Mouse (Mus musculus) CH12F3 (cell line): Measurements from ENCODE around the gene Inca1.

ENCODE experiments used
- in situ Hi-C: fragments of 300-500 bp; cut with MboI; formaldehyde crosslinking; loops from 2 replicates; pipeline ENCODE4 v1.14.3; 2020; ENCODE audit warnings: low sequenced_read_pairs

Inca1 gene

DNA sequence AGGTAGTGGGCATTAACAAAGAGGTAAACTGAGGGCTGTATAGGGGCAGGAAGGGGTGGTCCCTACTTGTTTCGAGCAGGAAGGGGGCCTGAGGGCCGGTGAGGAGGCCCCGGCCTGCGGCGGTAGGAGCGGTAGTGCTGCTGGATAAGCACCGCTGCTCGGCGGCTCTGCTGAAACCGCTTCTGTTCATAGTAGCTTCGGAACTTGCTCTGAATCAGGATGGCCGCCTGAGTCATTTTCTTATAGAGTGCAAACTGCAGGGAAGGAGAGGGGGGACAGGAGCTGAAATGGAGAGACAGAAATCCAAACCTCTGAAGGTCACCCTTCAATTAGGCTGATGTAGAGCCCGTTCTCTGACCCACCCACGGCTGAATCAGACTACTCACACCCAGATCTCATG lies 29.5 kb downstream of the Inca1 start:
- in situ Hi-C loops = no loop called here

DNA sequence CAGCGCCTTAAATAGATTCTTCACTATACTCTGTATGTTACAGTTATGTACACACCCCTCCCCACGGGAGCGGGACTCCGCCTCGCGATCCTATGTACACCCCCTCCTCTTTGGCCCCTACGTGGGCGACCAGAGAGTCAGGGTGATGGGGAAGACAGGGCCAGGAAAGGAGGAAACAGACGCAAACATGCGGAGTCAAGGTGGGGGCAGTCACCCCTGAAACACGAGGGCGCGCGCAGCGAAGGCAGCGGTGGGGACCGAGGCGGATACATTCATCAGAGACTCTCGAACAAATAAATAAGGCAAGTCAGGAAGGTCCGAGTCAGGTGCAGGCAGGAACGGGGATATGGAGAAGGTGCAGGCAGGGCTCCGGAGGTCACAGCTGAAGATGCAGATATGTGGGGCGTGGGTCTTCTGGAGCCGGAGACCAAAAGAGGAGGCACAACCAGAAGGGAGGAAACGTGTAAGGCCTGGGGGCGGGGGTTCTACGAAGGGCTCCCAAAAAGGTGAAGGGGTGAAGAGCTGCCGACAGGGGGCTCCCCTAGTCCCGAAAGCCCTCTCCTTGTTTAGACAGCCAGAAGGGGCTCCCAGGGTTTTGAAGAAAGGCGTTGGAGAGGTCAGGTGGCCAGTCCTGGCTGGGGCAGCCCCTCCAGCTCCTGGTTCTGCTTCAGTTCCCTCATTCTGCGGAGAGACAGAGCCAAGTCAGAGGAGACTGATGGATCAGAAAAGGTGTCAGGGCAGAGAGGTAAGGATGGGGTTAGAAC lies 30.2 kb downstream of the Inca1 start:
- in situ Hi-C loops = no loop called here

DNA sequence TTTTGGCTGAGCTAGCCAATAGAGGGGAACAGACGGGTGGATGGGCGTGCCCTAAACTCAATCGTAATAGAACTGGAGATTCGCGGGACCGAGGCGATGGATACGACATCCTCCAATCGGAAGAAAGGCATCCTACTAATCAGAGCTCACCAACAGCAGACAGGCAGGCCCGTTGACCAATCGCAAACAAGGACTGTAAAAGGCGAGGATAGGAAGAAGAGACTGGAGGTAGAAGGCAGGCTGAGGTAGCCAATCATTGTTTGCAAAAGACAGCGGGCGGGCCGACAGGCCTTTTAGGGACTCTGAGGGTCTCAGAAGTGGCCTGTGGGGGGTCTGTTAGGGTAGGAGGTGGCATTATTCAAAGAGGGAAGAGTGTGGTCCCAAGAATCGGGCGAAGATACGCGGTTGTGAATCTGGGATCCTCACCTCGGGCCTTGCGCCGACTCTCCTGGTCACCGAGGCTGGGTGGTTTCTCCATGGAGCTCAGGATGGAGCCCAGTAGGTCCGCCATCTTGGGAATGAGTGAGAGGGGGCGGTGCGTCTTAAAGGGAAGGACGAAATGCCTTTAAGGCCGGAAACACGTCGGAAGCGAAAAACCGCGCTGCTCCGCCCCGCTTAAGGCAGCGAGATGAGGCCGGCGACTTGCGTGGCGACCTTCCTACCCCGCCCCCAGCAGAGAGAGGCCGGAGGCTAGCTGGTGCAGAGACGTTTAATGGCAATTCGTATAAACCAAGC lies 31.0 kb downstream of the Inca1 start, which contains the start of gene Spag7:
TSS of gene Spag7 (minus strand) at position 646 of the 735 bp plus-strand sequence.
- in situ Hi-C loops = no loop called here

DNA sequence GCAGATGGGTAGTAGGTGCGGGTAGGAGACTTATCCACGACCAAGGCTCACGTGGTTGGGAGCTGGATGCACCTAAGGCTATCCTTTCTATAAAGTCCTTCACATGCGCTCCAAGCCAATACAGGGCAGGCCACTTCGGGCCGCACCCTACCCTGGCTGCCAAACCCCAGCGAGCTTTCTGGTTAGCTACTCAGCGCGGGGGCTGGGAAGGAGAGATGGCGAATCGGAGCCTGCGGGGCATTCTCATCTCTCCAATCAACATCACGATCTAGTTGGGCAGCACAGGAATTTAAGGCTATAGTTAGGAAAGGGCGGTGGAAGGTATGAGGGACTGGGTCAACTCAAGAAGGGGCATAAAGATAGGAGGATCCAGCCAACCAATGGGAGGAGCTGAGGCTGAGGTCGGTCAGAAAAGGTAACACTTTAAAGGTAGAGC lies 31.6 kb downstream of the Inca1 start:
- in situ Hi-C loops = no loop called here

- in situ Hi-C loops = no loop called here
Measured at GRCm38 (mm10) chr11:70667271-70668150, 32.4 kb downstream of the Inca1 start.

- in situ Hi-C loops = no loop called here
Measured at GRCm38 (mm10) chr11:70666687-70667086, 33.3 kb downstream of the Inca1 start.

DNA sequence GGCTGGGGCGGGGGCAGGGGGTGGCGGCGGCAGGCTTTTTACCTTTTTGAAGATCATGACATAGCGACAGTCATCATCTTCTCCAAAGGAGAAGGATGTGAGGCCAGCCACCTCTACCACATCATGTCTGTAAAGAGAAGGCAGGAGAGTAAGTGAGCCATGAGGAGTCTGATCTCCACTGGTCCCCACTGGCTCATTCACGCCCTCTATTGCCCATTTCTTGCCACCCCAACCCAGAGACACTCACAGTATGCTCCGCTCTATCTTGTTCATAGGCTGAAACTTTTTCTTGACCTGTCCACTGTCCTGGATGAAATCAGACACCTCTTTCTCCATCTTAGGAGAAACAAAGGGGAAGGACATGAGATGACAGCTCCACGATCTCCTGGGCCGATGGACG lies 35.2 kb downstream of the Inca1 start:
- in situ Hi-C loops = no loop called here

DNA sequence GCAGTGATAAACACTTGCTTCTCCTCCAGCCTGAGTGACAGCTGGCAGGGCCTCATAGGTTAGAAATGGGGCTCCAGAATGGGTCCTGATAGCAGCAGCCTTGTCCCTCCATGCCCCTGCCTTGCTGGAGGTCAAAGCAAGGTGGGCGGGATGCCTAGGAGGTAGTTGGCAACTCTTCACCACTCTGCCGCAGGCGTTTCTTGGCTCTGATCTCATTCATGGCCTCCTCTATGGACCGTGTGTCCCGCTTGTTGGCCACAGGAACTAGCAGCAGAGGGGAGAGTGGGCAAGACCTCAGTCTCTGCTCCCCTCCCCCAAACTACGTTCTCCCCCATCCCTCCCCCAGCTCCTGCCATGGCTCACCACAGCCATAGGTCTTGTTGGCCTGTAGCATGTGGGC lies 36.0 kb downstream of the Inca1 start:
- in situ Hi-C loops = no loop called here

GRCm38 (mm10) chr11:70663101-70663500 lies 36.9 kb downstream of the Inca1 start:
- in situ Hi-C loops = no loop called here

GRCm38 (mm10) chr11:70660571-70660970 lies 39.4 kb downstream of the Inca1 start:
- in situ Hi-C loops = no loop called here

- in situ Hi-C loops = no loop called here
Measured at GRCm38 (mm10) chr11:70658942-70659341, 41.0 kb downstream of the Inca1 start.

DNA sequence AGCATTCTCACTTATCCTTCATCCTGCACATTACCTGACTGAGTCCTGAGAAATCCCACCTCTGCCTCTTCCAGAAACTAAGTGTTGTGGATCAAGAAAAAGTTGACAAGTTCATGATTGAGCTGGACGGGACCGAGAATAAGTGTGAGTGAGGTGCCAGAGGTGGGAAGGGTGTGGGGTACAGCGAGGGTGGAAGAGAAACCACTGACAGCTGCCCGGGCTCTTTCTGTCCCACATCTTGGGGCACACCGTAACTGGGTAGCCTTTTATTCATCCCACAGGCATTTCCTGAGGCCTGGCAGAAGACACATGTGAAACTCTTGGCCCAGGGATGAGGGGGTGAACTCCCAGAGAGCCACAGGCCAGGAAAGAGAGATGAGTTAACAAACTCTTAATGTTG lies 41.4 kb downstream of the Inca1 start:
- in situ Hi-C loops = no loop called here

DNA sequence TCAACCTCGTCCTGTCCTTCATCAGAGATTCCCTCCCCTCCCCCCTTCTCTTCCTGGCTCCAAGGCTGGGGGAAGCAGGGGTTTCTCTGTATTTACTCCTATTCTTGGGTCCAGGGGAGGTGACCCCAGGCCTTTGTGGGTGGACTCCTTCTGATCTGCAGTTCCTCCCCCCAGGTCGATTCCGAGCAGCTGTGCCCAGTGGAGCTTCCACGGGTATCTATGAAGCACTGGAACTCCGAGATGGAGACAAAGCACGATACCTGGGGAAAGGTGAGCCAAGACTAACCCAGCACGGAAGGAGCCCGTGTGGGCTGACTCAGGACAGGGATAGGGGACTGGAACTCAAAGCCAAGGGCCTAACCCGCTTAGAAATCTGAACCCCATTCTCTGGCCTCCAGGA lies 42.0 kb downstream of the Inca1 start:
- in situ Hi-C loops = no loop called here

DNA sequence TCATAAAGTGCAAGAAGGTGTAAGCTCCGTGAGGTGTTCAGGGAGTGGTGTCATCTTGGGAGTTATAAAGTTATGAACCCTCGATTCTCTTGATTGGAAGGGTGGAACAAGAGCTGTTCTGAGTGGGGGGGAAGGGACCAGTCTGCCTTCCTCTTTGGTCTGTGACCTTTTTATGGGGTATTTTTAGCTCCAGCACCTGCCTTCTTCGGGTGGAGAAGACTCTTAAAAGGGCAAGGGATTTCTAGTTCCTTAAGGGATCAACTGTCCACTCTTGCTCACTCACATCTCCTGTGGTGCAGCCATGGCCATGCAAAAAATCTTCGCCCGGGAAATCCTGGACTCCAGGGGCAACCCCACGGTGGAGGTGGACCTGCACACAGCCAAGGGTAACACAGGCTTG lies 42.4 kb downstream of the Inca1 start:
- in situ Hi-C loops = no loop called here

DNA sequence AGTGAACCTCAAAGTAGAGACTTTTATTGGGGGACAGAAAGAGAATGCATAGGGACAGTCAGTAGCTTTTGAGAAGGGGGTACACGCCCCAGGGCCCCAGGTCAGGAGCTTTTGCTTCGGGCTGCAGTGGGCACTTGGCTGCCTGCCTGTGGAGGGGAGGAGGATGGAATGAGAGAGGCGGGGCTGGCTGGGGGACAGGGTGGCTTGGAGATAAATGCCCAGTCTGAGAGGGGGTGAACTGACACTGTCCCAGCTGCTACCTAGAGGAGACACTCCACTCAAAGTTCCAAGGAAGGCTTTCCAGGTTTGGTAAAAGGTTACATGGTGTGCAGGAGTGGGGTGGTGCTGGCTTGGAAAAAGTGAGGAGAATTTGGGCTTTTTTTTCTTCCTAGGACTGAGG lies 43.0 kb downstream of the Inca1 start, which contains the start of gene Eno3:
TSS of gene Eno3 (plus strand) at position 239 of the 400 bp plus-strand sequence.
- in situ Hi-C loops = no loop called here

GRCm38 (mm10) chr11:70656456-70656927 lies 43.5 kb downstream of the Inca1 start:
- in situ Hi-C loops = no loop called here

DNA sequence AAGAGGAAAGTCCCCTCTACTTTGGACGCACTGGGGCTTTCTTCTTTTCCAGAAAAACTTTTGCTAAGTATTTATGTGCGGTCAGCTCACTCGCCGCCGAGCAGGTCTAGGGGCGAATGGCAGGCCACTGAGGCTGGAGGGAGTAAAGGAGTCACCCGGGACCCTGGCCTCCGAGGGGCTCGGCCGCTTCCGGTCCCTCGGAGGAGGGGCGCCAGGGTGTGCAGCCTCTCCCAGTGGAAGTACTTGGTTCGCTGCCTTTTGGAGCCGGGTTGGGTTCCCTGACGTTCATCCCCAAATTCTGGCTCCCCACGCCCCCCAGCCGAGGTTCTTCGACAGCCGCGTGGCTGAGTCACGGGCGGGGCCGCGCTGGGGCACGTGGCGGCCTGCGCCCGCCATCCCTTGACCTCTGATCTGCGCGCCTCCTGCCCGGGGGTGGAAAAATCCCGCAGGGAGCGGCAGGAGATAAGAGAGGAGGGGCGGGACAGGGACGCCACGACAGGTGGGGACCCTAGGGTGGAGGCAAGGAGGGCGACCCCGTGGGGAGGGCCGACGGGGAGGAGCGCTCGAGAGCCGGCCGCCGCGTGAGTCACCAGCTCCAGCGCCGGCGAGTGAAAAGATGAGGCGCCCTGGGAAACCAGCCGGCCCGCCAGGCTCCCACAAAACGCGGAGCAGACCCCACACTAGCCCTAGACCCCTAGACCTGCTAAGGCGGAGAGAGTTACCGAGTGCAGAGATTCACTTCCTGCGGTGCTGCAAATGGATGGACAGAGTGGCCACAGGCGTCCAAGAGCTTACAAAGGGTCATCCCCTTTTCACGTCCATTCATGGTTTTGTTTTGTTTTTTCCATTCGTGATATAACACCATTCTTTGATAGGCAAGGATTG lies 44.1 kb downstream of the Inca1 start:
- in situ Hi-C loops = no loop called here

DNA sequence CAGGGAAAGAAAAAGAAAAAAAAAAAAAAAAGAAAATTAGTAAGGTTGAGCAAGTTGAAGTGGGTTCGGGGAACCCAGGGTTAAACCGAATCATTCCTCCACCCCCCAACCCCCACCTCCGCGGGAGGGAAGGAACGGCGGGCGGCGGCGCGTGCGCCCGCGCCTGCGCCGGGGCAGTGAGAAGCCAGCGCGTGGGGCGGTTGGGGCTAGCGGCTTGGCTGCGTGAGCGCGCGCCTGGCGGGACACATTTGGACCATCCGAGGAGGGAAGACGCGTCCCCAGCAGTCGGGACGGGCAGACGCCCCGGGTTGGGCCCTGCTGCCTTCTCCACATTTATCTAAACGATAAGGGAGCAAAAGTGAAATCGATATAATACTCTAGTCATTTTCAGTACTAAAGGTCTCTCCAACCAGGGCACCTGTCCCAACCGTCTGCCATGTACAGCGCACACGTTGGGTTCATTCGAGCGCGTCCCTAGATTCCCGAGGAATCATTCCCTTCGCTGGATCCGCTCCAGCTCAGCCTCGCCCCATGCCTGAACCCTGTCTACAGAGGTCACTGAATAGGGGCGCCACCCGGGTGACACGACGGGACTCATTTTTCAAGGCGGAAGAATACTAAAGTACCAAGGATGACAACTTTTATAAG lies 44.9 kb downstream of the Inca1 start:
- in situ Hi-C loops = no loop called here

DNA sequence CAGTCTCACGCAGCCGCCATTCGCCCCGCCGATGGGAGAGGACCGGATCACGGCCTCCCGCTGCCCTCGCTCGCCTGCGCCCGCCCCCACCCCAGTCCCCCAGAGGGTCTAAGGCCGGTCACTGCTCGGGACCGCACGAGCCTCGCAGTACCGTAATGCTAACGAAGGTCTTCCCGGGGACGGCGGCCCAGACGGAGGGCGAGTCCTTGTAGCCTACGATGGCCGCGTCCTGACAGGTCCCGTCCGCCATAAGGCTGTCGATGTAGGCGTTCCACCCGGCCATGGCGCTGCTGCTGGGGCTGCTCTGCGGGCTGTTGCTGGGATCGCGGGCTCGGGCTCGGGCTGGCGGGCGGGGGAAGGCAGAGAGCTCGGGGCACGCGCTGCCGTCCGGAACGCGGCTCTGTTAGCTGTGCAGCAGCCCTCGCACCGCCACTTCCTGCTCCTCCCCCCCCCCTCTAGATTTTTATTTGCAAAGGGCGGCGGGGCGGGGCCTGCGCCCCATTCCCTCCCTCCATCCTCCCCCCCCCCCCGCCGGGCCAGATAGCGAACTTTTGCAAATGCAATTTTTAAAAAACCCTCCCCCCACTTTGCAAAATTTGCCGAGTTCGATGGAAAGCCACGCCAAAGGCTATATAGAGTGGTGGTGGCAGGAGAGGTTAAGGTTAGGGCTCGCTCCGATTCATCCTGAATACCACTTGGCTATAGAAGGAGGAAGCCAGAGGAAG lies 45.6 kb downstream of the Inca1 start, which contains the start of gene Pfn1:
TSS of gene Pfn1 (minus strand) at position 447 of the 725 bp plus-strand sequence.
- in situ Hi-C loops = no loop called here
